Mouse (Mus musculus) testis, adult 2 months (tissue): ENCODE results near the gene Ccl26. TPM values are rescaled to one million over a fixed set of nuclear protein-coding genes. Genes with fewer than 3 reads are reported as not detected.
A peak's percentile ranks its signal among the peaks of the same experiment; 100 is the strongest.

Experiments used
- H3K27ac ChIP-seq: fragments of 200-500 bp; 2 replicates; pipeline ENCODE4 v1.5.1; 2012; ENCODE audit warnings: low read depth, low read length; ENCODE audit not compliant: control insufficient read depth, insufficient read depth
- H3K27me3 ChIP-seq: fragments of 200-500 bp; 2 replicates; pipeline ENCODE4 v1.6.1; 2012; ENCODE audit warnings: mild to moderate bottlenecking, low read length, moderate library complexity; ENCODE audit not compliant: control insufficient read depth, insufficient read depth
- H3K36me3 ChIP-seq: fragments of 200-500 bp; 2 replicates; pipeline ENCODE4 v1.6.1; 2012; ENCODE audit warnings: mild to moderate bottlenecking, low read length; ENCODE audit not compliant: control insufficient read depth, insufficient read depth
- H3K4me1 ChIP-seq: fragments of 200-500 bp; 2 replicates; pipeline ENCODE4 v1.6.1; 2012; ENCODE audit warnings: low read length; ENCODE audit not compliant: control insufficient read depth, insufficient read depth
- H3K4me3 ChIP-seq: fragments of 200-500 bp; 2 replicates; pipeline ENCODE4 v1.5.1; 2012; ENCODE audit warnings: low read depth, mild to moderate bottlenecking, low read length, moderate library complexity, mixed read lengths; ENCODE audit not compliant: control insufficient read depth
- CTCF ChIP-seq: fragments of 200-500 bp; IDR thresholded peaks from 2 replicates; pipeline ENCODE4 v1.5.1; 2012; ENCODE audit warnings: low read depth, mild to moderate bottlenecking, inconsistent platforms, low read length, moderate library complexity; ENCODE audit not compliant: control insufficient read depth, insufficient read depth, insufficient replicate concordance
- POLR2A ChIP-seq: fragments of 200-500 bp; IDR thresholded peaks from 2 replicates; pipeline ENCODE4 v1.6.1; 2012; ENCODE audit warnings: low read depth, mild to moderate bottlenecking, inconsistent platforms, low read length, moderate library complexity; ENCODE audit not compliant: control insufficient read depth
- polyA plus RNA-seq: library from polyadenylated mRNA; depleted of rRNA; stranded (reverse); fragments of >200 nt; gene quantifications from 2 replicates; pipeline ENCODE4 v1.2.3, GENCODE M21; 2012

Ccl26 gene
- polyA plus RNA-seq, 1 experiment, result not detected

- no peak overlapping the region for H3K27ac ChIP-seq
- no peaks in the 10 kb centered on the region for H3K4me1 ChIP-seq
- no peaks in the 10 kb centered on the region for H3K36me3 ChIP-seq
- no peak overlapping the region for H3K4me3 ChIP-seq
- TF ChIP-seq POLR2A, result no peak
- no peak for TF ChIP-seq CTCF
- H3K27me3 ChIP-seq, result no peaks in the 10 kb centered on the region
Measured at GRCm38 (mm10) chr5:135556259-135556658, 7.1 kb downstream of the Ccl26 start.

- Histone ChIP-seq H3K36me3 (no peaks in the 10 kb centered on the region), H3K27me3 (no peaks in the 10 kb centered on the region), H3K4me1 (no peaks in the 10 kb centered on the region), H3K27ac (no peak overlapping the region), H3K4me3 (no peak overlapping the region)
- TF ChIP-seq CTCF (no peak), POLR2A (no peak)
Measured at GRCm38 (mm10) chr5:135551591-135551990, 11.8 kb downstream of the Ccl26 start.

GRCm38 (mm10) chr5:135550910-135551309, 12.5 kb downstream of the Ccl26 start:
- no peaks in the 10 kb centered on the region for H3K4me1 ChIP-seq
- H3K27me3 ChIP-seq, result no peaks in the 10 kb centered on the region
- H3K36me3 ChIP-seq, result no peaks in the 10 kb centered on the region
- H3K4me3 ChIP-seq, result no peak overlapping the region
- H3K27ac ChIP-seq, result no peak overlapping the region
- TF ChIP-seq POLR2A (no peak), CTCF (no peak)

GRCm38 (mm10) chr5:135547990-135548389, 15.4 kb downstream of the Ccl26 start:
- peaks cover 10% of the 10 kb centered on the region for H3K4me1 ChIP-seq

GRCm38 (mm10) chr5:135544865-135545797, 18.2 kb downstream of the Ccl26 start, which contains the start of gene Hip1:
Gene Hip1 (minus strand): TSS chr5:135545120.
- Histone ChIP-seq H3K4me3 (peak within 1 kb of the TSS; percentile 88), H3K27me3 (no peaks in the 10 kb centered on the region), H3K4me1 (peaks cover 10% of the 10 kb centered on the region), H3K27ac (no peak within 1 kb of the TSS; the same call in 1 of the 2 replicates), H3K36me3 (no peaks in the 10 kb centered on the region)
- peak; percentile 30; the same call in 1 of the 2 replicates for TF ChIP-seq CTCF
- 0 out of 2 replicates have a peak, but pooled peaks have one; percentile 20 for TF ChIP-seq POLR2A

More at GRCm38 (mm10) chr5:135547990-135548389, 15.4 kb downstream of the Ccl26 start:
- Histone ChIP-seq H3K27me3 (no peaks in the 10 kb centered on the region), H3K36me3 (no peaks in the 10 kb centered on the region), H3K27ac (no peak overlapping the region), H3K4me3 (no peak overlapping the region)
- TF ChIP-seq POLR2A (no peak), CTCF (no peak)

GRCm38 (mm10) chr5:135544032-135544558, 19.3 kb downstream of the Ccl26 start:
- H3K4me1 ChIP-seq, result peaks cover 10% of the 10 kb centered on the region
- H3K27ac ChIP-seq, result no peak overlapping the region; the same call in 1 of the 2 replicates
- TF ChIP-seq POLR2A (no peak), CTCF (no peak)
- no peaks in the 10 kb centered on the region for H3K36me3 ChIP-seq
- no peaks in the 10 kb centered on the region for H3K27me3 ChIP-seq
- H3K4me3 ChIP-seq, result peak overlapping the region; percentile 88

GRCm38 (mm10) chr5:135537794-135538214, 25.6 kb downstream of the Ccl26 start:
- no peaks in the 10 kb centered on the region for H3K36me3 ChIP-seq
- no peaks in the 10 kb centered on the region for H3K27me3 ChIP-seq
- no peak for TF ChIP-seq POLR2A
- TF ChIP-seq CTCF, result no peak
- peaks cover 5% of the 10 kb centered on the region for H3K4me1 ChIP-seq
- no peak overlapping the region for H3K27ac ChIP-seq
- H3K4me3 ChIP-seq, result no peak overlapping the region; the same call in 1 of the 2 replicates
